Mouse (Mus musculus): ENCODE results near the gene Nt5dc1. TPM values are rescaled to one million over a fixed set of nuclear protein-coding genes. Genes with fewer than 3 reads are reported as not detected.

The Nt5dc1 gene
- polyA plus RNA-seq, 1 experiment from 2014 or later, result 8.2 TPM

GRCm38 (mm10) chr10:34399267-34399666 is 19.1 kb downstream of the Nt5dc1 start:
- Histone ChIP-seq H3K9ac (ENCODE audit: low read depth, low read length) (no peak overlapping the region), H3K27ac (ENCODE audit: low read depth, low read length) (no peak overlapping the region), H3K4me2 (replicated peaks; ENCODE audit: low read depth) (no peak overlapping the region), H3K4me3 (ENCODE audit: low read depth, low read length) (no peak overlapping the region), H3K27me3 (replicated peaks; ENCODE audit: control insufficient read depth, insufficient read depth, low read length) (no peaks in the 10 kb centered on the region), H3K36me3 (ENCODE audit: control insufficient read depth, insufficient read depth) (peaks cover 36% of the 10 kb centered on the region), H3K4me1 (replicated peaks; ENCODE audit: control insufficient read depth, insufficient read depth, low read length) (no peaks in the 10 kb centered on the region), H3K9me3 (ENCODE audit: control insufficient read depth) (no peaks in the 10 kb centered on the region)
- TF ChIP-seq CTCF (IDR thresholded peaks at IDR 0.05; ENCODE audit: low read depth), result peak; percentile 17; the same call in 1 of the 2 replicates
- ATAC-seq, result no peak

- no peaks in the 10 kb centered on the region for H3K9me3 ChIP-seq (ENCODE audit: control insufficient read depth)
- peaks cover 30% of the 10 kb centered on the region for H3K36me3 ChIP-seq (ENCODE audit: control insufficient read depth, insufficient read depth)
- H3K4me2 ChIP-seq (replicated peaks; ENCODE audit: low read depth), result no peak overlapping the region
- ATAC-seq, result no peak
- 93% methylated on average over 4 of the region's 4 CpGs for WGBS
- no peaks in the 10 kb centered on the region for H3K4me1 ChIP-seq (replicated peaks; ENCODE audit: control insufficient read depth, insufficient read depth, low read length)
- H3K9ac ChIP-seq (ENCODE audit: low read depth, low read length), result no peak overlapping the region
- H3K27ac ChIP-seq (ENCODE audit: low read depth, low read length), result no peak overlapping the region
- no peaks in the 10 kb centered on the region for H3K27me3 ChIP-seq (replicated peaks; ENCODE audit: control insufficient read depth, insufficient read depth, low read length)
- no peak overlapping the region for H3K4me3 ChIP-seq (ENCODE audit: low read depth, low read length)
- no peak for TF ChIP-seq CTCF (IDR thresholded peaks at IDR 0.05; ENCODE audit: low read depth)
Observed at GRCm38 (mm10) chr10:34396959-34397358, 21.4 kb downstream of the Nt5dc1 start.

DNA sequence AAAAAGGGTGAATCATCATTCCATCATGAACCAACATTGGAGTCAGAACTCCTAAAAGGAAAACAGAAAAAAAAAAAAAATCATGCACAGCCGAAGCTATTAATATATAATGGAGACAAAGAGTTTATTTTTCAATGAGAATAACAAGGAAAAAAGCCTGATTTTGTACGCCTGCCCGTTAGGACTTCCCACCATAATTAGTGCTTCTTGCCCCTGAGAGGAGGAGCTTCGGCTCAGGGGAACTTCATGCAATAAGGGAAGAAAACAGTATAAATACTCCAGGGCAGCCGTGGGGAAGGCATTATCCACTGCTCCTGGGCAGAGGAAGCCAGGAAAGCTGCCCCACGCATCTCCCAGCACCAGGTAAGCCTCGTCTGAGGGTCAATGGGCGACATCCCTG is 28.7 kb downstream of the Nt5dc1 start, which contains the start of gene Col10a1:
Gene Col10a1 (plus strand): TSS at position 301 of the 400 bp plus-strand sequence.
- no peak for TF ChIP-seq CTCF (IDR thresholded peaks at IDR 0.05; ENCODE audit: low read depth)
- no peak within 1 kb of the TSS for H3K27ac ChIP-seq (ENCODE audit: low read depth, low read length)
- no peak within 1 kb of the TSS for H3K4me3 ChIP-seq (ENCODE audit: low read depth, low read length)
- H3K4me1 ChIP-seq (replicated peaks; ENCODE audit: control insufficient read depth, insufficient read depth, low read length), result no peaks in the 10 kb centered on the region
- H3K4me2 ChIP-seq (replicated peaks; ENCODE audit: low read depth), result no peak within 1 kb of the TSS
- ATAC-seq, result no peak
- no peaks in the 10 kb centered on the region for H3K9me3 ChIP-seq (ENCODE audit: control insufficient read depth)
- H3K36me3 ChIP-seq (ENCODE audit: control insufficient read depth, insufficient read depth), result peaks cover 7% of the 10 kb centered on the region; the same call in 1 of the 2 replicates
- no peak within 1 kb of the TSS for H3K9ac ChIP-seq (ENCODE audit: low read depth, low read length)
- no peaks in the 10 kb centered on the region for H3K27me3 ChIP-seq (replicated peaks; ENCODE audit: control insufficient read depth, insufficient read depth, low read length)
- WGBS, result 83% methylated on average over 8 of the region's 8 CpGs

GRCm38 (mm10) chr10:34385636-34386035 is 32.7 kb downstream of the Nt5dc1 start:
- TF ChIP-seq CTCF (IDR thresholded peaks at IDR 0.05; ENCODE audit: low read depth), result no peak
- Histone ChIP-seq H3K9ac (ENCODE audit: low read depth, low read length) (no peak overlapping the region), H3K27me3 (replicated peaks; ENCODE audit: control insufficient read depth, insufficient read depth, low read length) (no peaks in the 10 kb centered on the region), H3K4me1 (replicated peaks; ENCODE audit: control insufficient read depth, insufficient read depth, low read length) (no peaks in the 10 kb centered on the region), H3K27ac (ENCODE audit: low read depth, low read length) (no peak overlapping the region), H3K4me2 (replicated peaks; ENCODE audit: low read depth) (no peak overlapping the region), H3K36me3 (ENCODE audit: control insufficient read depth, insufficient read depth) (no peaks in the 10 kb centered on the region), H3K9me3 (ENCODE audit: control insufficient read depth) (no peaks in the 10 kb centered on the region), H3K4me3 (ENCODE audit: low read depth, low read length) (no peak overlapping the region)
- WGBS, result 60% methylated on average over 5 of the region's 5 CpGs
- no peak for ATAC-seq

DNA sequence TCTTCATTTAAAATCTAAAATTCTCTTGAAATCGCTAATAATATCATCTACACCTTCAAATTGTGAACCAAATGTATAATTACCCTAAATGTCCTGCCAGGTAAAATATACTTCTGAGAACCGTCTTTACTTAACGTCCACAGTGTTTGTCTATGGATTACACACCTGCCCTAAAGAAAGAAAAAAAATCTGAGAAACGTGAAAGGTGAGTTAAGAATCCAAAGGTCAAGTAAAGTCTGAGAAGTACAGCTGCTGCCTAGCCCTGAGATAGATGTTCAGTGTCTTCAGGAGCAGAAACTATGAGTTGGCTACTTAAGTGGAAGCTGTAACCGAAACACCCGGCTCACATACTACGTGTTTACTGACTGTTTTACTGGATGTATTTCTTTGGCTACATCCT is 45.0 kb downstream of the Nt5dc1 start:
- H3K4me1 ChIP-seq (replicated peaks; ENCODE audit: control insufficient read depth, insufficient read depth, low read length), result no peaks in the 10 kb centered on the region
- no peak overlapping the region for H3K9ac ChIP-seq (ENCODE audit: low read depth, low read length)
- no peaks in the 10 kb centered on the region for H3K9me3 ChIP-seq (ENCODE audit: control insufficient read depth)
- no peak for TF ChIP-seq CTCF (IDR thresholded peaks at IDR 0.05; ENCODE audit: low read depth)
- peak; percentile 36; the same call in 1 of the 2 replicates for ATAC-seq
- H3K36me3 ChIP-seq (ENCODE audit: control insufficient read depth, insufficient read depth), result no peaks in the 10 kb centered on the region
- H3K27me3 ChIP-seq (replicated peaks; ENCODE audit: control insufficient read depth, insufficient read depth, low read length), result no peaks in the 10 kb centered on the region
- WGBS, result 36% methylated on average over 7 of the region's 7 CpGs
- H3K4me2 ChIP-seq (replicated peaks; ENCODE audit: low read depth), result no peak overlapping the region
- no peak overlapping the region for H3K27ac ChIP-seq (ENCODE audit: low read depth, low read length)
- no peak overlapping the region for H3K4me3 ChIP-seq (ENCODE audit: low read depth, low read length)

DNA sequence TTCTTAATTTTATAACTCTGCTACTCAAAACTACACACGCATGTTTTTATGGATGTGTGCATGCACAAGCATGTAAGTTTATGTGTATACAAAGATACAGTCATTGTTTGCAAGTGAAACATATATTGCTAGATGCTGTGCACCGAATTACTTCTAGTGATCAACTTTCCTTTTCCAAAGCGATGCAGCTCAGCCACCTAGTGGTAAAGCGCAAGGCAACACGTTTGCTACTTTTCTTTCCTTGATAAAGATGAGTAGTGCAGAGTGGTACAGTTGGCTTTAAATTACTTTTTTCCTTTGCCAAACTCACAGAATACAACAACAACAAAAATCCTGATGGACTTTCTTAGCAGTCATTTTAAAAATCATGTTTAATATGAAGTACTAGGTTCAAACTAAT is 50.2 kb downstream of the Nt5dc1 start:
- peak; percentile 67 for TF ChIP-seq CTCF (IDR thresholded peaks at IDR 0.05; ENCODE audit: low read depth)
- WGBS, result 68% methylated on average over 5 of the region's 5 CpGs

GRCm38 (mm10) chr10:34363756-34364155 is 54.6 kb downstream of the Nt5dc1 start:
- no peaks in the 10 kb centered on the region for H3K36me3 ChIP-seq (ENCODE audit: control insufficient read depth, insufficient read depth)
- no peak overlapping the region for H3K27ac ChIP-seq (ENCODE audit: low read depth, low read length)
- ATAC-seq, result no peak
- no peaks in the 10 kb centered on the region for H3K4me1 ChIP-seq (replicated peaks; ENCODE audit: control insufficient read depth, insufficient read depth, low read length)
- no peaks in the 10 kb centered on the region for H3K9me3 ChIP-seq (ENCODE audit: control insufficient read depth)
- no peak overlapping the region for H3K9ac ChIP-seq (ENCODE audit: low read depth, low read length)
- H3K4me3 ChIP-seq (ENCODE audit: low read depth, low read length), result no peak overlapping the region
- TF ChIP-seq CTCF (IDR thresholded peaks at IDR 0.05; ENCODE audit: low read depth), result no peak
- no peak overlapping the region for H3K4me2 ChIP-seq (replicated peaks; ENCODE audit: low read depth)
- no peaks in the 10 kb centered on the region for H3K27me3 ChIP-seq (replicated peaks; ENCODE audit: control insufficient read depth, insufficient read depth, low read length)

More for the DNA sequence above, 50.2 kb downstream of the Nt5dc1 start:
- H3K9ac ChIP-seq (ENCODE audit: low read depth, low read length), result no peak overlapping the region
- H3K36me3 ChIP-seq (ENCODE audit: control insufficient read depth, insufficient read depth), result no peaks in the 10 kb centered on the region
- H3K27me3 ChIP-seq (replicated peaks; ENCODE audit: control insufficient read depth, insufficient read depth, low read length), result no peaks in the 10 kb centered on the region
- no peak overlapping the region for H3K4me2 ChIP-seq (replicated peaks; ENCODE audit: low read depth)
- no peak for ATAC-seq
- no peaks in the 10 kb centered on the region for H3K4me1 ChIP-seq (replicated peaks; ENCODE audit: control insufficient read depth, insufficient read depth, low read length)
- no peak overlapping the region for H3K27ac ChIP-seq (ENCODE audit: low read depth, low read length)
- H3K4me3 ChIP-seq (ENCODE audit: low read depth, low read length), result no peak overlapping the region
- no peaks in the 10 kb centered on the region for H3K9me3 ChIP-seq (ENCODE audit: control insufficient read depth)
